Mouse (Mus musculus) gastrocnemius, postnatal 14 days (tissue): Measurements from ENCODE around the gene Cd200r1. TPM values are rescaled to one million over a fixed set of nuclear protein-coding genes. Genes with fewer than 3 reads are reported as not detected.
"Not testable (repeated sequence)": the region's sequence is repeated elsewhere in the genome, so short reads cannot be mapped to it uniquely, and the experiment has no call there.

Experiments
- DNase-seq: peaks from one replicate; pipeline ENCODE4 v3.0.0; 2021; ENCODE audit warnings: mixed read lengths
- intact Hi-C: fragments of 180-260 bp; cut with DNase I; formaldehyde crosslinking; loops from one replicate; pipeline ENCODE4 v1.15.1; 2025; ENCODE audit warnings: low total_unique reads
- total RNA-seq, 2 experiments: library from RNA; stranded (reverse); gene quantifications; 2 replicates each; pipeline ENCODE4 v1.2.3; 2021

Cd200r1 gene
- total RNA-seq, 2 experiments from 2014 or later: 0.27 to 0.43 TPM

- no peak for DNase-seq
- intact Hi-C loops: no loop called here
Measured at GRCm38 (mm10) chr16:44757700-44758099, 7.8 kb upstream of the Cd200r1 start.

- intact Hi-C loops: no loop called here
- no peak for DNase-seq
Measured at GRCm38 (mm10) chr16:44761811-44762210, 3.7 kb upstream of the Cd200r1 start.

GRCm38 (mm10) chr16:44766320-44766892 is 870 bp downstream of the Cd200r1 start:
- DNase-seq: no peak
- intact Hi-C loops: loop anchor here (5.0 kb wide), 1 partner anchor 316 kb away; no protein-coding TSS in a partner anchor

- intact Hi-C loops: loop anchor here (5.0 kb wide), 1 partner anchor 315 kb away; no protein-coding TSS in a partner anchor
- no peak for DNase-seq
Measured at GRCm38 (mm10) chr16:44767506-44767905, 2.0 kb downstream of the Cd200r1 start.

- no peak for DNase-seq
- intact Hi-C loops: loop anchor here (5.0 kb wide), 1 partner anchor 314 kb away; no protein-coding TSS in a partner anchor
Measured at GRCm38 (mm10) chr16:44767967-44768366, 2.4 kb downstream of the Cd200r1 start.

- intact Hi-C loops: no loop called here
- no peak for DNase-seq
Measured at GRCm38 (mm10) chr16:44772577-44772976, 7.0 kb downstream of the Cd200r1 start.

GRCm38 (mm10) chr16:44773673-44774072 is 8.1 kb downstream of the Cd200r1 start:
- intact Hi-C loops: no loop called here
- DNase-seq: no peak

GRCm38 (mm10) chr16:44774201-44774600 is 8.7 kb downstream of the Cd200r1 start:
- intact Hi-C loops: no loop called here
- no peak for DNase-seq

- DNase-seq: no peak
- intact Hi-C loops: no loop called here
Measured at GRCm38 (mm10) chr16:44778538-44779147, 13.1 kb downstream of the Cd200r1 start.

- intact Hi-C loops: no loop called here
Measured at GRCm38 (mm10) chr16:44779494-44779893, 14.0 kb downstream of the Cd200r1 start.

GRCm38 (mm10) chr16:44780751-44781150 is 15.2 kb downstream of the Cd200r1 start:
- no peak for DNase-seq
- intact Hi-C loops: no loop called here

More at GRCm38 (mm10) chr16:44779494-44779893, 14.0 kb downstream of the Cd200r1 start:
- no peak for DNase-seq

- no peak for DNase-seq
- intact Hi-C loops: no loop called here
Measured at GRCm38 (mm10) chr16:44786934-44787333, 21.4 kb downstream of the Cd200r1 start.

GRCm38 (mm10) chr16:44794416-44794815 is 28.9 kb downstream of the Cd200r1 start:
- no peak for DNase-seq
- intact Hi-C loops: no loop called here

- intact Hi-C loops: no loop called here
- no peak for DNase-seq
Measured at GRCm38 (mm10) chr16:44805976-44806375, 40.4 kb downstream of the Cd200r1 start.

- intact Hi-C loops, DNase-seq: not testable (repeated sequence)
Measured at GRCm38 (mm10) chr16:44810223-44810622, 44.7 kb downstream of the Cd200r1 start.

GRCm38 (mm10) chr16:44811544-44811943 is 46.0 kb downstream of the Cd200r1 start, which contains the start of gene Cd200r4:
Gene Cd200r4, plus strand, starts transcription at chr16:44811733.
- intact Hi-C loops: no loop called here
- DNase-seq: no peak

- intact Hi-C loops: no loop called here
- no peak for DNase-seq
Measured at GRCm38 (mm10) chr16:44812468-44813065, 47.0 kb downstream of the Cd200r1 start.

- intact Hi-C loops: no loop called here
- no peak for DNase-seq
Measured at GRCm38 (mm10) chr16:44818010-44818409, 52.5 kb downstream of the Cd200r1 start.

- intact Hi-C loops: no loop called here
- DNase-seq: no peak
Measured at GRCm38 (mm10) chr16:44820545-44820944, 55.0 kb downstream of the Cd200r1 start.

GRCm38 (mm10) chr16:44832286-44832685 is 66.8 kb downstream of the Cd200r1 start:
- intact Hi-C loops: no loop called here

GRCm38 (mm10) chr16:44833189-44833588 is 67.7 kb downstream of the Cd200r1 start:
- DNase-seq, intact Hi-C loops: not testable (repeated sequence)

More at GRCm38 (mm10) chr16:44832286-44832685, 66.8 kb downstream of the Cd200r1 start:
- no peak for DNase-seq
